In genomic region chr16:55858465-55858864, GRCm38 (mm10) we compare ENCODE assay signal across 9 mouse cellular contexts. TPM values are rescaled to one million over a fixed set of nuclear protein-coding genes. Genes with fewer than 3 reads are reported as not detected.
A peak's percentile ranks its signal among the peaks of the same experiment; 100 is the strongest.
DNase-seq lines count a peak whose midpoint lies in the region; ATAC-seq and TF ChIP-seq lines count a peak whose summit lies in the region.
"Had no signal": no experiment of that assay in that cellular context is flagged by ENCODE, and none has a peak within 500 bp of the region (broad histone marks: within the 10 kb centered on the region; RNA-seq: fewer than 3 reads in every experiment).

No protein-coding gene starts in this region.

- H3K27me3 ChIP-seq in kidney, postnatal 0 days (ENCODE audit: insufficient read depth, low read length) = no peaks in the 10 kb centered on the region
- H3K27me3 ChIP-seq: heart, embryonic 15.5 days had no signal

- peak; percentile 77 for DNase-seq in 416B (ENCODE audit: low read depth)
- DNase-seq in ES-E14 (ENCODE audit: low read depth, low spot score) = peak; percentile 84
- peak; percentile 45 for DNase-seq in cerebellum, adult 11 months
- DNase-seq in frontal cortex, postnatal 25 days (ENCODE audit: low spot score in 2 of 2) = peak; percentile 49 to 64
- peak; percentile 67 for DNase-seq in kidney, postnatal 0 days (ENCODE audit: low spot score)
- peak; percentile 60 to 74 for DNase-seq in lung, adult 18-20 months
- DNase-seq in ovary, postnatal 36 days (ENCODE audit: low spot score) = peak; percentile 60
- peak; percentile 75 to 80 for DNase-seq in thymus, postnatal 36 days

- in situ Hi-C loops in ES-E14 (cut with MboI; ENCODE audit: low sequenced_read_pairs in 2 of 2, unreplicated experiment in 2 of 2) = no loop called here

- H3K27ac ChIP-seq in ES-E14 (ENCODE audit: insufficient read depth, low read depth, low read length, poor library complexity, severe bottlenecking) = no peak overlapping the region
- H3K27ac ChIP-seq in kidney, postnatal 0 days = no peak overlapping the region
- H3K27ac ChIP-seq: heart, embryonic 15.5 days had no signal

- H3K4me2 ChIP-seq in kidney, postnatal 0 days (ENCODE audit: low read length) = no peak overlapping the region
- H3K4me2 ChIP-seq: heart, embryonic 15.5 days had no signal

- H3K4me3 ChIP-seq in ES-E14 (ENCODE audit: insufficient read depth in 1 of 2, low read depth in 1 of 2, low read length in 2 of 2, poor library complexity in 1 of 2, severe bottlenecking in 1 of 2) = no peak overlapping the region
- no peak overlapping the region for H3K4me3 ChIP-seq in kidney, postnatal 0 days (replicated peaks; ENCODE audit: low read depth, low read length)
- H3K4me3 ChIP-seq: heart, embryonic 15.5 days had no signal

- TF ChIP-seq CTCF in kidney, postnatal 0 days (IDR thresholded peaks at IDR 0.05; ENCODE audit: low read depth) = peak; percentile 69

- ATAC-seq in kidney, postnatal 0 days (replicated peaks; ENCODE audit: low FRiP score, low read depth) = peak; percentile 63; the same call in 1 of the 2 replicates

- H3K4me1 ChIP-seq in ES-E14 (ENCODE audit: control insufficient read depth in 2 of 2, insufficient read depth in 2 of 2, low read length in 2 of 2, poor library complexity in 1 of 2) = no peaks in the 10 kb centered on the region
- H3K4me1 ChIP-seq in kidney, postnatal 0 days (replicated peaks; ENCODE audit: insufficient read depth, low read length) = no peaks in the 10 kb centered on the region
- H3K4me1 ChIP-seq: heart, embryonic 15.5 days had no signal

- no peaks in the 10 kb centered on the region for H3K36me3 ChIP-seq in ES-E14 (ENCODE audit: control insufficient read depth, insufficient read depth, low read length, poor library complexity, severe bottlenecking)
- no peaks in the 10 kb centered on the region for H3K36me3 ChIP-seq in kidney, postnatal 0 days (ENCODE audit: insufficient read depth, low read length)
- H3K36me3 ChIP-seq: heart, embryonic 15.5 days had no signal

- no peaks in the 10 kb centered on the region for H3K9me3 ChIP-seq in ES-E14 (ENCODE audit: control insufficient read depth, insufficient read depth, low read depth, low read length)
- H3K9me3 ChIP-seq in kidney, postnatal 0 days (replicated peaks; ENCODE audit: low read length) = no peaks in the 10 kb centered on the region; the same call in 1 of the 2 replicates
- H3K9me3 ChIP-seq: heart, embryonic 15.5 days had no signal

- WGBS in kidney, postnatal 0 days = 65% methylated on average over 6 of the region's 6 CpGs

- no peak overlapping the region for H3K9ac ChIP-seq in ES-E14 (ENCODE audit: insufficient read depth, low read depth, low read length, poor library complexity, severe bottlenecking)
- H3K9ac ChIP-seq in kidney, postnatal 0 days (ENCODE audit: low read depth, low read length) = no peak overlapping the region
- H3K9ac ChIP-seq: heart, embryonic 15.5 days had no signal

TF ChIP-seq in ES-E14, 5 proteins besides CTCF, POLR2A, EP300 and RAD21:
- TF ChIP-seq MAFK (IDR thresholded peaks at IDR 0.05; ENCODE audit: insufficient read depth, low read depth, low read length) (no peak), ZC3H11A (IDR thresholded peaks at IDR 0.05; ENCODE audit: borderline replicate concordance, low read depth, low read length) (peak; percentile 18; the same call in 1 of the 2 replicates), ZNF384 (IDR thresholded peaks at IDR 0.05; ENCODE audit: low read depth, low read length) (no peak)
TF ChIP-seq in ES-E14: peak in this region for 1.

RNA-seq across cellular contexts. Expression of gene Nfkbiz, which starts 19.8 kb away (rescaled TPM):
- 3.2 and 3.6 TPM in 2 replicates for total RNA-seq in ES-E14 (2012; rRNA removed)
- polyA plus RNA-seq in kidney, postnatal 0 days (2015; fragmentation: Nextera tagmentation; extraction: Ambion mirVana) = 4.9 and 5.8 TPM in 2 replicates

RNA-seq across cellular contexts. Expression of gene Nxpe3, which starts 36.6 kb away (rescaled TPM):
- 1.1 and 1.7 TPM in 2 replicates for total RNA-seq in ES-E14 (2012; rRNA removed)
- 2.0 and 2.2 TPM in 2 replicates for polyA plus RNA-seq in kidney, postnatal 0 days (2015; fragmentation: Nextera tagmentation; extraction: Ambion mirVana)
